Mouse (Mus musculus): Measurements from ENCODE around the gene Ntm. TPM values are rescaled to one million over a fixed set of nuclear protein-coding genes. Genes with fewer than 3 reads are reported as not detected.

Gene Ntm
- polyA plus RNA-seq, 1 experiment from 2014 or later = 156 TPM

DNA sequence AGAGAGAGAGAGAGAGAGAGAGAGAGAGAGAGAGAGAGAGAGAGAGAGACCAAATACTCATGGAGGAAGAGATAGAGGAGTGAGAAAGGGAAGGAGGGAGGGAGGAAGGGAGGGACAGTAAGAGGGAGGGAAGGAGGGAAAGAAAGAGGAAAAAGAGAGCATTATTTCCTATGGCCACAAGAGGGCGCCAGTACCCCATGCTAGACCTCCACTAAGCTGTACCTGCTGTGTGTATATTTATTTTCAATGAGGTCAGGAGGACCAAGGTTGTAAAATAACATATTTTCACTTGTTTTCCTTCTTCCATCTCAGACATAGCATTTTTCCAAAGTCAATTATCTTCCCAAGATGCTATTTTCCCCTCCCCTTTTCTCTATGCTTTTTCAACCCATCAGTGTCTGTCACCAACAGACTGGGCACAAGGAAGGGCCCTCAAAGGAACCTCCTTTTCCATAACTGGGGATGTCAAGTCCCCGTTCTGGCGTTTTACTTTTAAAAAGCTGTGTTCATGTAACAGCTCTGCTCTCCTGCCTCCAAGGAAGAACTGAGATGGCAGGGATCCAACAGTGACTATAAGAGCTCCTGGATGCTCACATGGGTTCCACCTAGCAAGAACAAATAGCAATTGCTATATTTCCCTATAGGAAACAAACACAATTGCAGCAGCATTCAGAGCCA, 301.3 kb downstream of the Ntm start:
- 23% methylated on average over 3 of the region's 3 CpGs for WGBS
- ATAC-seq (ENCODE audit: low FRiP score) = no peak; the same call in 1 of the 2 replicates
- H3K4me3 ChIP-seq = no peak overlapping the region
- H3K4me2 ChIP-seq = no peak overlapping the region
- peak overlapping the region; percentile 69 for H3K27ac ChIP-seq
- peaks cover 40% of the 10 kb centered on the region for H3K4me1 ChIP-seq (replicated peaks)
- H3K36me3 ChIP-seq = no peaks in the 10 kb centered on the region
- H3K9me3 ChIP-seq = no peaks in the 10 kb centered on the region
- no peak overlapping the region for H3K9ac ChIP-seq
- H3K27me3 ChIP-seq = no peaks in the 10 kb centered on the region

GRCm38 (mm10) chr9:29660059-29660613, 302.8 kb downstream of the Ntm start:
- Histone ChIP-seq H3K9me3 (no peaks in the 10 kb centered on the region), H3K4me3 (no peak overlapping the region), H3K9ac (no peak overlapping the region), H3K4me2 (no peak overlapping the region), H3K27me3 (no peaks in the 10 kb centered on the region), H3K36me3 (no peaks in the 10 kb centered on the region), H3K4me1 (replicated peaks) (peaks cover 41% of the 10 kb centered on the region), H3K27ac (no peak overlapping the region)
- no peak for ATAC-seq (ENCODE audit: low FRiP score)
- 44% methylated on average over 3 of the region's 3 CpGs for WGBS

DNA sequence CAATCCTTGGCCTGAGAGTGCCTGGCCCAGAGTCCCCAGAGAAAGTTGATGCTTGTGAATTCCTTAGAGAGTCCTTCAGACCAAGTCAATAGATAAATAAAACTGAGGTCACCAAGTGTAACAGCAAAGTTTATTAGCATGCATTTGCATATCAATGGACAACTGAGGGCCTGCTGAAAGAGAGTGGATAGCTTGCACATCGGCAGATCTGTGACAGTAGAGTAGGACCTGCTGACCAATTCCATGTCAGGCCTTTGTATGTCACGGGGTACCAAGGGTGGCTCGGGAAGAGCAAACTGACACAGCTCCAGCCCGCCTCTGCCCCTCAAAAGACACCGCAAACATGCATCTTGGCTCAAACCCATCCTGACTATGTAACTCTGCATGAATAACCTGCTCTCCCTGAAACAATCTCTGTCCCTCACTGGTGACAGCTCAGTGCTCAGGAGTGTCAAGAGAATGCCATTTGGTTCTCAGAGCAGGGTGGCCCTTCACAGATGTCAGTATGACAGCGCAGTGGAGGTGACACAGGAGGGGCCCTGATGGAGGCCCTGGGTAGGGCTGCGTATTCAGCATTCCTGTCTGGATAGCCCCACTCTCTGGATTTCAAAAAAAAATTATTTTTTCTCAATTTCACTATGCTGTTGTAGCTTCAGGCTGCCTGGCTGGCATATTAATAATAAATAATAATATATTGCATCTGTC, 305.0 kb downstream of the Ntm start:
- Histone ChIP-seq H3K4me1 (replicated peaks) (peaks cover 36% of the 10 kb centered on the region), H3K9me3 (no peaks in the 10 kb centered on the region), H3K27me3 (no peaks in the 10 kb centered on the region), H3K4me3 (no peak overlapping the region), H3K27ac (peak overlapping the region; percentile 8; the same call in 1 of the 2 replicates), H3K4me2 (no peak overlapping the region), H3K36me3 (no peaks in the 10 kb centered on the region), H3K9ac (no peak overlapping the region)
- 36% methylated on average over 7 of the region's 7 CpGs for whole genome bisulfite sequencing
- no peak; the same call in 1 of the 2 replicates for ATAC-seq (ENCODE audit: low FRiP score)

DNA sequence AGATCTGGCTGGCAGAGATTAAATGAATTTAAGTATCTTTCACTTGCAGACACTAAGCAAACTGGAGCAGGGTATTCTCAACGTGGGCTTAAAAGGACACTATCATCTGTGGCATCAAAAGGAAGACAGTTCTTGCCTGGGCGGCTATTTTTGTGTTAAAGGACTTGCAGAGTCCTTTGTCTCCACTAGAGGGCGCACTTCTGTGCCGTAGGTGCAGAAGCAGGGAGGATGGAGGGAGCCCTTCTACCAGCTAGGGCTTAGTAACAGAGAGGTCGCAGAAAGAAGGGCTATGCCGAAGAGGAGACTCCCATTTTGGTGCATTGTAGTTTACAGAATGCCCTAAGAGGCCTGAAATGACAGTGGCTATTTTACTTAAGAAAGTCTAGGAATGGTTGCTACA, 308.1 kb downstream of the Ntm start:
- no peak overlapping the region for H3K27ac ChIP-seq
- no peak overlapping the region for H3K4me3 ChIP-seq
- no peaks in the 10 kb centered on the region for H3K27me3 ChIP-seq
- no peak for ATAC-seq (ENCODE audit: low FRiP score)
- H3K9ac ChIP-seq = no peak overlapping the region
- no peak overlapping the region for H3K4me2 ChIP-seq
- H3K36me3 ChIP-seq = no peaks in the 10 kb centered on the region
- H3K9me3 ChIP-seq = no peaks in the 10 kb centered on the region
- 11% methylated on average over 6 of the region's 6 CpGs for WGBS
- H3K4me1 ChIP-seq (replicated peaks) = peaks cover 29% of the 10 kb centered on the region

DNA sequence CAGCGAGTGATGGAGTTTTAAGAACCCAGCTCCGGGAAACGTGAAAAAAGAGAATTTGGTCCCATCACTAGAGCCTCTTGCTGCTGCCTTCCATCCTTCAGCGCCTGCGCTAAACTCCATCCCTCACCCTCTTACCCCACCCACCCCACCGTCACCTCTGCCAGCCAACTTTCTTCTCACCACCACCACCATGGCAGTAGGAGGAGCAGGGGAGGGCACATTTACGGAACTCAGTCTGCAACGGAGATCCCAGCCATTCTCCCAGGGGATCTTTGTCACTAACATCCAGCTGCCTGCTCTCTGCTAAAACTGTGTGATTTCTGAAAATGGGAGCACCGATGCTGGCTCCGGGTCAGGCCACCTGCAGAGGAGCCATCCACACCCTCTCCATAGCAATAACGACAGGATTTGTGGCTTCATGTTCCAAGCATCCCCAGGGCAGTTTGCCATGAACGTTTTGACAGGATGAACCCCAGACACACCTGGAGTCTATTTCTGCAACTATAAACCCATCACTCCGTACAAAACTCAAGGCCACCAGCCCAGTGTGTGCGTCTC, 309.2 kb downstream of the Ntm start:
- Histone ChIP-seq H3K27ac (no peak overlapping the region), H3K36me3 (no peaks in the 10 kb centered on the region), H3K4me1 (replicated peaks) (peaks cover 23% of the 10 kb centered on the region), H3K27me3 (no peaks in the 10 kb centered on the region), H3K4me3 (no peak overlapping the region), H3K4me2 (no peak overlapping the region), H3K9ac (no peak overlapping the region), H3K9me3 (no peaks in the 10 kb centered on the region)
- 74% methylated on average over 14 of the region's 14 CpGs for WGBS
- no peak for ATAC-seq (ENCODE audit: low FRiP score)

DNA sequence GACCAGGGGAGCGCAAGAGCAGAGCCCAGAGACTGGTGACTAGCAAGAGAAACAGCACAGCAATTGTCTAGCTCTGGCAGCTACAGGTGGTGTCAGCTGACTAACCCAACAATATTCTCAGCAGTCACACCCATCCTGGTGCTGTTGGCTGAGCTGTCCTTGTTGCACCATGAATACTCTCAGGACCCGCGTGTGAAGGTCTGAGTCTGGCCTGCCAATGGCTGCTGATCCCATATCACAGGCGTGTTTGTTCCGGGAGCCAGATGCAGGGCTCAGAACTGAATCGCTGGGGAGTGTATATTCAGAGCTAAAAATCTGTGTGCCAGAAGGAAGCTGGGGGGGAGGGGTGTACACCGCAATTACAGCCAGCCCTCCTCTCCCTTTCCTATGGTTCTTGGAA, 310.1 kb downstream of the Ntm start:
- Histone ChIP-seq H3K27me3 (no peaks in the 10 kb centered on the region), H3K4me2 (no peak overlapping the region), H3K9me3 (no peaks in the 10 kb centered on the region), H3K27ac (no peak overlapping the region), H3K4me1 (replicated peaks) (peaks cover 17% of the 10 kb centered on the region), H3K36me3 (no peaks in the 10 kb centered on the region), H3K9ac (no peak overlapping the region), H3K4me3 (no peak overlapping the region)
- no peak for ATAC-seq (ENCODE audit: low FRiP score)
- 82% methylated on average over 7 of the region's 7 CpGs for WGBS

- Histone ChIP-seq H3K27me3 (no peaks in the 10 kb centered on the region), H3K9ac (no peak overlapping the region), H3K36me3 (no peaks in the 10 kb centered on the region), H3K4me2 (no peak overlapping the region), H3K27ac (no peak overlapping the region), H3K9me3 (no peaks in the 10 kb centered on the region), H3K4me3 (no peak overlapping the region), H3K4me1 (replicated peaks) (peaks cover 17% of the 10 kb centered on the region)
- 78% methylated on average over 5 of the region's 5 CpGs for WGBS
- no peak for ATAC-seq (ENCODE audit: low FRiP score)
Measured at GRCm38 (mm10) chr9:29651856-29652255, 311.1 kb downstream of the Ntm start.

GRCm38 (mm10) chr9:29651226-29651625, 311.7 kb downstream of the Ntm start:
- peaks cover 18% of the 10 kb centered on the region for H3K4me1 ChIP-seq (replicated peaks)
- no peaks in the 10 kb centered on the region for H3K9me3 ChIP-seq
- no peak overlapping the region for H3K9ac ChIP-seq
- H3K4me2 ChIP-seq = no peak overlapping the region
- H3K4me3 ChIP-seq = no peak overlapping the region
- H3K27me3 ChIP-seq = no peaks in the 10 kb centered on the region
- H3K27ac ChIP-seq = no peak overlapping the region; the same call in 1 of the 2 replicates
- no peaks in the 10 kb centered on the region for H3K36me3 ChIP-seq
- WGBS = 47% methylated on average over 4 of the region's 4 CpGs
- no peak for ATAC-seq (ENCODE audit: low FRiP score)

GRCm38 (mm10) chr9:29650679-29651078, 312.3 kb downstream of the Ntm start:
- Histone ChIP-seq H3K4me1 (replicated peaks) (peaks cover 24% of the 10 kb centered on the region), H3K27ac (no peak overlapping the region), H3K9ac (no peak overlapping the region), H3K27me3 (no peaks in the 10 kb centered on the region), H3K4me2 (no peak overlapping the region), H3K4me3 (no peak overlapping the region), H3K9me3 (no peaks in the 10 kb centered on the region), H3K36me3 (no peaks in the 10 kb centered on the region)
- 24% methylated on average over 4 of the region's 4 CpGs for WGBS
- ATAC-seq (ENCODE audit: low FRiP score) = 0 out of 2 replicates have a peak, but pooled peaks have one; percentile 43

- Histone ChIP-seq H3K4me2 (no peak overlapping the region), H3K9ac (no peak overlapping the region), H3K27me3 (no peaks in the 10 kb centered on the region), H3K9me3 (no peaks in the 10 kb centered on the region), H3K4me1 (replicated peaks) (peaks cover 28% of the 10 kb centered on the region), H3K27ac (no peak overlapping the region), H3K4me3 (no peak overlapping the region), H3K36me3 (no peaks in the 10 kb centered on the region)
- WGBS = 82% methylated on average over 5 of the region's 5 CpGs
- ATAC-seq (ENCODE audit: low FRiP score) = no peak
Measured at GRCm38 (mm10) chr9:29650266-29650665, 312.7 kb downstream of the Ntm start.

DNA sequence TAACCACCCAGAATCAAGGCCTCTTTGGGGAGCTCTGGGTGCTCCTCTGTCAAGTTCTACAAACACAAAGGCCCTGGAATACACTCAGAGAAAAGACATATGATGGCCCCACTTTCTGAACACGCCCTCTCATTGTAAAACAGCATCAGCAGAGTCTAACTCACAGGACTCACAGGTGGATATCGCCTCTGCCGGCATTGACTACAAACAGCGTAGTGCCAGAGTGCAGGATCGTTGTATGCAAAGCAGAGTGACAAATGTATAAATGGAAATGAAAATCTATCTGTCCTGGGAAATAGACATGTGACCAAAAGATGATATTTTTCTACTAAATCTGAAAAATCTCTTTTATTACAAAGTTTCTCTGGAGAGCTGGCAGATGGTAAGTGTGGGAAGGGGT, 314.7 kb downstream of the Ntm start:
- no peak for ATAC-seq (ENCODE audit: low FRiP score)

DNA sequence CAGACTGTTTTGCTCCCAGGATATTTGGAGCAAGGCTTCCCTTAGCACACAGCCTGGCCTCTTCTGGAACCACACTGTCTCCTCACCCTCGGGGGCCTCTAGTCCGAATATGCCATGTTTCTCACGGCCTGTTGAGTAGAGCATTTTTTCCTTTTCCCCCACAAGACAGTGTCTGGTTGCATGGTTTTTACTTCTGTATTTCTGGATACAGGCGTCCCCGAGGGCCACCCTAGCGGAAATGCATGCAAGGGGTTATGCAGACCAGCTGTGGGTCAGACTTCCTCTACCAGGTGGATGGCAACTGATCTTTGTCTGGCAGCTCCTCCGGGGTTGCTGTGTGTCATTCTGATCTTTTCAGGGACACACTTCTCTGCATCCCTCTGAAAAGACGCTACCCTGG, 315.2 kb downstream of the Ntm start:
- Histone ChIP-seq H3K9me3 (no peaks in the 10 kb centered on the region), H3K27me3 (no peaks in the 10 kb centered on the region), H3K36me3 (no peaks in the 10 kb centered on the region), H3K4me3 (no peak overlapping the region), H3K27ac (no peak overlapping the region), H3K4me1 (replicated peaks) (peaks cover 34% of the 10 kb centered on the region), H3K9ac (no peak overlapping the region), H3K4me2 (no peak overlapping the region)
- no peak for ATAC-seq (ENCODE audit: low FRiP score)
- 76% methylated on average over 8 of the region's 8 CpGs for WGBS

More for the DNA sequence above, 314.7 kb downstream of the Ntm start:
- Histone ChIP-seq H3K4me1 (replicated peaks) (peaks cover 30% of the 10 kb centered on the region), H3K27ac (no peak overlapping the region), H3K9me3 (no peaks in the 10 kb centered on the region), H3K4me3 (no peak overlapping the region), H3K27me3 (no peaks in the 10 kb centered on the region), H3K4me2 (no peak overlapping the region), H3K9ac (no peak overlapping the region), H3K36me3 (no peaks in the 10 kb centered on the region)
- WGBS = 90% methylated on average over 5 of the region's 5 CpGs
